Mouse (Mus musculus) olfactory bulb, adult 2 months (tissue): ENCODE data around the gene Ctdspl.

Experiments used
- CTCF ChIP-seq: fragments of 200-500 bp; IDR thresholded peaks from 2 replicates; pipeline ENCODE4 v1.5.1; 2012; ENCODE audit warnings: low read depth, mild to moderate bottlenecking, low read length, moderate library complexity; ENCODE audit not compliant: insufficient read depth
- POLR2A ChIP-seq: fragments of 200-500 bp; IDR thresholded peaks from 2 replicates; pipeline ENCODE4 v1.6.1; 2012; ENCODE audit warnings: mild to moderate bottlenecking, low read depth, low read length, moderate library complexity; ENCODE audit not compliant: insufficient read depth

GRCm38 (mm10) chr9:119034676-119035665 lies 108.7 kb downstream of the Ctdspl start:
- TF ChIP-seq POLR2A (no peak), CTCF (no peak)
